Mouse (Mus musculus) limb, embryonic 14.5 days (tissue): ENCODE measurements at regions not wholly inside any gene's neighbourhood (a gene's known extent, or its start where the extent isn't known, plus 50 kb on each side); places are given as distances from the start of the nearest gene placed in this dataset.
A peak's percentile ranks its signal among the peaks of the same experiment; 100 is the strongest.

Experiments
- ATAC-seq: fragments of 200-750 bp; cut with Nextera tagmentation; 2 replicates; pipeline ENCODE4 v1.8.0; 2017; ENCODE audit warnings: low read depth, moderate number of reproducible peaks, moderate TSS enrichment; ENCODE audit not compliant: low FRiP score
- DNase-seq: peaks from one replicate; pipeline ENCODE4 v3.0.0-alpha.2; 2015; ENCODE audit warnings: low spot score
- H3K27ac ChIP-seq: fragments of 300-500 bp; sonication (generic); replicated peaks from 2 replicates; pipeline ENCODE4 v1.5.1; 2014; ENCODE audit warnings: low read depth, mild to moderate bottlenecking, low read length, moderate library complexity, mixed read lengths
- H3K27me3 ChIP-seq: fragments of 300-500 bp; sonication (generic); 2 replicates; pipeline ENCODE4 v1.6.1; 2014; ENCODE audit warnings: low read length, mixed read lengths; ENCODE audit not compliant: control insufficient read depth, insufficient read depth
- H3K36me3 ChIP-seq: fragments of 300-500 bp; sonication (generic); 2 replicates; pipeline ENCODE4 v1.6.1; 2014; ENCODE audit warnings: mild to moderate bottlenecking, low read length, moderate library complexity, mixed read lengths; ENCODE audit not compliant: control insufficient read depth, insufficient read depth
- H3K4me1 ChIP-seq: fragments of 300-500 bp; sonication (generic); 2 replicates; pipeline ENCODE4 v1.6.1; 2014; ENCODE audit warnings: antibody characterized with exemption, low read length, mixed read lengths; ENCODE audit not compliant: control insufficient read depth, insufficient read depth
- H3K4me2 ChIP-seq: fragments of 300-500 bp; sonication (generic); replicated peaks from 2 replicates; pipeline ENCODE4 v1.6.1; 2014; ENCODE audit warnings: low read depth, mild to moderate bottlenecking, low read length, moderate library complexity; ENCODE audit not compliant: severe bottlenecking
- H3K4me3 ChIP-seq: fragments of 300-500 bp; sonication (generic); replicated peaks from 2 replicates; pipeline ENCODE4 v1.5.1; 2014; ENCODE audit warnings: low read length
- H3K9ac ChIP-seq: fragments of 300-500 bp; sonication (generic); 2 replicates; pipeline ENCODE4 v1.6.1; 2014; ENCODE audit warnings: mild to moderate bottlenecking, low read depth, low read length, moderate library complexity; ENCODE audit not compliant: severe bottlenecking
- H3K9me3 ChIP-seq: fragments of 300-500 bp; sonication (generic); 2 replicates; pipeline ENCODE4 v1.6.1; 2016; ENCODE audit warnings: low read length; ENCODE audit not compliant: control insufficient read depth
- POLR2A ChIP-seq: fragments of 200-500 bp; IDR thresholded peaks from 2 replicates; pipeline ENCODE4 v1.8.0; 2012; ENCODE audit warnings: inconsistent platforms, mild to moderate bottlenecking, moderate library complexity, borderline replicate concordance; ENCODE audit not compliant: insufficient read depth, insufficient read length; ENCODE audit errors: extremely low read depth
- WGBS: fragments of 180-500 bp; shearing (Covaris S2); extraction: QIAGEN DNeasy Blood & Tissue Kit; methylation state at CpG from one replicate; pipeline ENCODE4 v1.1.7; 2014; 5-methylcytosine and 5-hydroxymethylcytosine counted together

DNA sequence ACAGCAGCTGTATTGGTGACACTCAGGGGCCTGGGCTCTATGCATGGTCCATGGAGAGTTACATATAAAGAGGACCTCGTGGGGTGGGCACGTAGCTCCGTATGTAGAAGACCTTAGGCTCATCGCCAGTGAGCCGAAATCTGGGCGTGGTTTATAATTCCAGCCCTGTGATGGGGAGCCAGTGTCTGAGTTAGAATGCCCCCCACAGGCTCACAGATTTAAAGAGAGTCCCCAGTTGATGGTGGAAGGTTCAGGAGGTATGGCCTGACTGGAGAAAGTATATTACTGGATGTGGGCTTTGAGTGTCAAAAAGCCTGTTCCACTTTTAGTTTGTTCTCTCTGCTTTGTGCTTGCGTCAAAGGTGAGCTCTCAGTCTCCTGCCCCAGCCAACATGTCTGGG is 54.8 kb downstream of the 1700122O11Rik start:
- H3K9ac ChIP-seq: no peak overlapping the region
- H3K4me1 ChIP-seq: peaks cover 17% of the 10 kb centered on the region
- no peaks in the 10 kb centered on the region for H3K9me3 ChIP-seq
- no peak overlapping the region for H3K27ac ChIP-seq
- no peaks in the 10 kb centered on the region for H3K27me3 ChIP-seq
- no peak overlapping the region for H3K4me3 ChIP-seq
- no peaks in the 10 kb centered on the region for H3K36me3 ChIP-seq
- no peak for TF ChIP-seq POLR2A
- no peak overlapping the region for H3K4me2 ChIP-seq
- DNase-seq (no peak), ATAC-seq (no peak)
- WGBS: 79% methylated on average over 7 of the region's 7 CpGs

DNA sequence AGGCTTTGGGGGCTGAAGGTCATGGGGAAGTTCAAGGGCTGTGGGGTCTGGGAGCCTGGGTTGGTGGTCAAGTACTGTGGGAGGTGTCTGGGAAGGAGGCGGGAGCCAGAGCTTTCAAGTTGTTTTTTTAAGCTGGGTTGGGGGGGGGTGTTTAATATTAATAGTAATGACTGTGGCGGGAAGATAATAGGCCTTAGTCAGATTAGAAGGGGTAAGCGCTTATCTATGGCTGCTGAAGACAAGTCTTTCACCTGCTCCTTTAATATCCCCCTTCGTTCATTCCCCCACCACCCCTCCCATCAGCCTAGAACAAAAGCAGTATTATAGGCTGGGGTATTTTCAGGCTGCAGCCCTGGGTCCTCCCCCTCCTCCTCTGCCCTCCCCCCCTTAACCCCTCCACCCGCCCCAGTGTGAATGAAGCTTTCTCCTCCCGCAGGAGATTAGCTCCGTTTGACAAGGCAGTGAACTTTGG is 56.5 kb downstream of the 1700122O11Rik start:
- Histone ChIP-seq H3K9ac (no peak overlapping the region), H3K36me3 (no peaks in the 10 kb centered on the region), H3K27ac (no peak overlapping the region), H3K9me3 (no peaks in the 10 kb centered on the region), H3K4me1 (peaks cover 14% of the 10 kb centered on the region), H3K4me3 (no peak overlapping the region), H3K4me2 (no peak overlapping the region), H3K27me3 (no peaks in the 10 kb centered on the region)
- WGBS: 25% methylated on average over 7 of the region's 7 CpGs
- ATAC-seq (0 out of 2 replicates have a peak, but pooled peaks have one; percentile 16), DNase-seq (no peak)
- no peak for TF ChIP-seq POLR2A

DNA sequence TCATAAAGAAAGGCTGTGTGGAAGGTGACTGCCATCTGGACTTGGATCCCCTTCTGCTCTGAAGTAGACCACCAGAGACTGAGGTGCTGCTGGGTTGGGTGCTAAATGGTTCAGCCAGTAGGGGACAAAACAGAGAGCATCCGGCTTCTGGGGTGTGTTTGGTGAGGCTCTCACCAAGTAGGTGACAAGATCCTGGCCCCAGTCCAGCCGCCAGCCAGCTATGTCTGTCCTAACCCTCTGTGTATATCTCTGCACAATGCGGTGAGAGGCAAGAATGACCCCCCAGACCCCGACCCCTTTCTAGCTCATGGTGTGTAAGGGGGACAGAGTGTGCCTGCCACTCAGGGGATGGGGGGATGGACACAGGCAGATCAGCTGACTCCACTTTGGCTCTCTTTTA is 54.8 kb upstream of the Foxp4 start:
- Histone ChIP-seq H3K4me3 (no peak overlapping the region), H3K9ac (no peak overlapping the region), H3K27me3 (no peaks in the 10 kb centered on the region), H3K27ac (no peak overlapping the region), H3K4me2 (no peak overlapping the region), H3K36me3 (no peaks in the 10 kb centered on the region), H3K4me1 (peaks cover 32% of the 10 kb centered on the region), H3K9me3 (no peaks in the 10 kb centered on the region)
- DNase-seq (no peak), ATAC-seq (no peak)
- no peak for TF ChIP-seq POLR2A
- 74% methylated on average over 4 of the region's 4 CpGs for WGBS

DNA sequence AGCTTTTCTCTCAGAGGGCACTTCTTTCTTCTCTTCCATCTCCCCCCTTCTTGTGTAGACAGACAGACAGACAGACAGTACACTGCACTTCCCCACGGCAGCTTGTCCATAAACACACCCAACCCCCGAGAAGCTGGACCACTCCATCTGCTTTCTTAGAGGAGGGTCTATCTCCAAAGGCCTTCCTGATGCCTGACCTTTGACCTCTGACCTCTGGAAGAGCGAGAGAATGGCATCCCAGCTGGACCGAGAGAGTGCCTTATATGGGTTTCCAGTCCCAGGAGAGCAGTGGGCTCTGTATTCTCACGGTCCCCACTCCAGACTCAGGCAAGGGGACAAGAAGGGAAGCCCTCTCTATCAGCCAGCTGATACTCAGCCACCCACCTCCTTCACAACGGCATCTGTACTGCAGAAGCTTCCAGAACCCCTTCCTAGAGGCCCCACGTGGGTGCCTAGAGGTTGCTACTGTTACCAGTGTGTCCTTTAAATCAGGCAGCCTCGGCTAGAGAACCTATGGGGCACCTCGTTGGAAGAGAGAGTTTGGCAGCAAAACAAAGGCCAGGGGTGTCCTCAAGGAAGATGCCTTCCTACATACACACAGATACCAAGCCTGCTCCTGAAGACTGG is 54.1 kb upstream of the Foxp4 start:
- 22% methylated on average over 9 of the region's 9 CpGs for WGBS
- H3K4me1 ChIP-seq: peaks cover 39% of the 10 kb centered on the region
- H3K27ac ChIP-seq: no peak overlapping the region
- no peak overlapping the region for H3K9ac ChIP-seq
- no peak overlapping the region for H3K4me2 ChIP-seq
- H3K9me3 ChIP-seq: no peaks in the 10 kb centered on the region
- no peak overlapping the region for H3K4me3 ChIP-seq
- no peak for DNase-seq
- no peak for TF ChIP-seq POLR2A
- no peaks in the 10 kb centered on the region for H3K27me3 ChIP-seq
- H3K36me3 ChIP-seq: no peaks in the 10 kb centered on the region
- ATAC-seq: no peak

DNA sequence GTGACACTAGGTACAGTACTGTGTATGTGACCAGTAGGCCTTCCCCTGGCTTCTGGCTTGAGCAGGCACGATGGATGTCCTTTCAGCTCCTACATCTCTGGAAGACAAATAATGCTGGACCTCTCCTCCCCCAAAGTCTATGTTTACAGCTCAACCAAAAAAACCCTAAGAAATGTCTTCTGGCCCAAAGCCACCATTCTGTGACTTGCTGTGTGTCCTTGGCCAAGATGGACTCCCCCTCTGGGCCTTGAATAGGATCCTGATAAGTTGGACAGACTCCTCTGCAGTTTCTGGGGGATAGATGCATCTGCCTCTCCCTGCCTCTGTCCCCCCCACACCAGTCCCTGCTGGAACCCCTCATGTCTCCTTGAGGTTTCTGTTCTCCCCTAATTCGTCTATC is 53.6 kb upstream of the Foxp4 start:
- no peaks in the 10 kb centered on the region for H3K27me3 ChIP-seq
- TF ChIP-seq POLR2A: no peak
- no peak overlapping the region for H3K4me3 ChIP-seq
- DNase-seq: no peak
- no peaks in the 10 kb centered on the region for H3K9me3 ChIP-seq
- H3K4me1 ChIP-seq: peaks cover 42% of the 10 kb centered on the region
- H3K27ac ChIP-seq: no peak overlapping the region
- H3K9ac ChIP-seq: no peak overlapping the region
- no peaks in the 10 kb centered on the region for H3K36me3 ChIP-seq
- ATAC-seq: no peak
- 75% methylated on average over 2 of the region's 2 CpGs for WGBS
- no peak overlapping the region for H3K4me2 ChIP-seq
